Mouse (Mus musculus) left cerebral cortex, adult 18-20 months (tissue): ENCODE measurements around the gene Ptchd3. TPM values are rescaled to one million over a fixed set of nuclear protein-coding genes. Genes with fewer than 3 reads are reported as not detected.

Source experiments
- total RNA-seq, 2 experiments: library from RNA; stranded (reverse); gene quantifications; 2 replicates each; pipeline ENCODE4 v1.2.3; 2021

Gene Ptchd3
- total RNA-seq, 2 experiments from 2014 or later = not detected

Other genes starting within 250 kb of the Ptchd3 start
- gene B3gntl1, start 157.1 kb upstream of the Ptchd3 start, total RNA-seq = 1 to 10 TPM; 5.5 to 7.0 TPM
- 10 to 100 TPM; 17.6 to 19.0 TPM for gene Metrnl, start 128.7 kb upstream of the Ptchd3 start, total RNA-seq